In the genomic region with DNA sequence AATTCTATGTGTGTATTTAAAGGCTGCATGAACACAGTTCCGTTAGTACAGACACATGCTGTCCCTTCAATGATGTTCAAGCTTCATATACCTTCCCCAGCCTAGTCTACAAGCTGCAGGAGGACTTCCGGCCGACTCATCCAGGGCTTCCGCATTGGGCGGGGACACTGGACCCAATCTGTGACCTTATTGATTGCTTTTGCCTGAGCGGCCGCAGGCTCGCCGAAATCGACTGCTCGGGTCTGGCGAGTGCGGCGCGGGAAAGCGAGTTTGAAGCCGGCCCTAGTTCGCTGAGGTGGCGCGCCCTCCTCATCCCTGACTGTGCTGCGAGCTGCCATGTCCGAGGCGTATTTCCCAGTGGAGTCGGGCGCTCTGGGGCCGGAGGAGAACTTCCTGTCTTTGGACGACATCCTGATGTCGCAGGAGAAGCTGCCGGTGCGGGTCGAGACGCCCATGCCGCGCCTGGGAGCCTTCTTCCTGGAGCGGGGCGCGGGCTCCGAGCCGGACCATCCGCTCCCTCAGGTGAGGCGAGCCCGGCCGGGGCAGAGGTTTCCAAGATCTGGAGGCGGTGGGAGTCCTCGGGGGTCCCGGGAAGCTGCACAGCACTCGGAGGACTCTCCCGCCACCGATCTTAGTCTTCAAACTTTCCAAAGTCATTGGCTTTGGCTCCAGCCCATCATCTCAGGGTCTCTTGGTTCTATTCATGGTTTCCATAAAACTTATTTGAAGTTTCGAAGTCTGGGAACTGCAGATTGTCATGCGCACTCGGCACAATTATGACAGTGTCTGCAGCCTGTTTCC, we compare ENCODE assay signal across 8 mouse cellular contexts. TPM values are rescaled to one million over a fixed set of nuclear protein-coding genes. Genes with fewer than 3 reads are reported as not detected.
DNase-seq lines count a peak whose midpoint lies in the region; ATAC-seq lines count a peak whose summit lies in the region.

Gins3 (plus strand) TSS at position 192 of the 801 bp plus-strand sequence.

- peak within 1 kb of the TSS; percentile 80 for H3K4me2 ChIP-seq in hindbrain, embryonic 11.5 days (replicated peaks; ENCODE audit: low read depth, low read length)

- ATAC-seq in frontal cortex, adult (ENCODE audit: low TSS enrichment), result peak; percentile 98
- peak; percentile 95 for ATAC-seq in hindbrain, embryonic 11.5 days (ENCODE audit: low FRiP score)

- no peak within 1 kb of the TSS for H3K27ac ChIP-seq in hindbrain, embryonic 11.5 days (ENCODE audit: low read depth, low read length)

- H3K4me1 ChIP-seq in hindbrain, embryonic 11.5 days (replicated peaks; ENCODE audit: control insufficient read depth, insufficient read depth, low read length), result no peaks in the 10 kb centered on the region

- under 1% methylated on average over 52 of the region's 52 CpGs for WGBS in hindbrain, embryonic 11.5 days

- peak; percentile 91 for DNase-seq in MEL-GATA-1-ER (ENCODE audit: extremely low read depth, low read depth)
- DNase-seq in cerebellum, adult 8-10 months, result peak; percentile 91
- DNase-seq in hindbrain, embryonic 11.5 days (ENCODE audit: low spot score), result peak; percentile 95
- peak; percentile 92 to 93 for DNase-seq in layer of hippocampus, postnatal 10 days (ENCODE audit: low spot score in 2 of 2)
- DNase-seq in lung, postnatal 10 days, result peak; percentile 96
- peak; percentile 91 for DNase-seq in ovary, postnatal 36 days (ENCODE audit: low spot score)
- peak; percentile 94 for DNase-seq in thymus, postnatal 25 days

- no peaks in the 10 kb centered on the region for H3K27me3 ChIP-seq in hindbrain, embryonic 11.5 days (ENCODE audit: control insufficient read depth, insufficient read depth, low read length)

- H3K4me3 ChIP-seq in hindbrain, embryonic 11.5 days (ENCODE audit: low read depth, low read length), result peak within 1 kb of the TSS; percentile 77

- no peaks in the 10 kb centered on the region for H3K9me3 ChIP-seq in hindbrain, embryonic 11.5 days (ENCODE audit: control insufficient read depth, low read length)

- H3K9ac ChIP-seq in hindbrain, embryonic 11.5 days (ENCODE audit: low read depth, low read length), result peak within 1 kb of the TSS; percentile 65

- H3K36me3 ChIP-seq in hindbrain, embryonic 11.5 days (ENCODE audit: control insufficient read depth, insufficient read depth, low read length), result no peaks in the 10 kb centered on the region

RNA-seq across cellular contexts. Expression of gene Gins3, which starts in this region (rescaled TPM):
- 24.1 and 25.1 TPM in 2 replicates for polyA plus RNA-seq in hindbrain, embryonic 11.5 days (2014; fragmentation: Nextera tagmentation; extraction: Ambion mirVana)
- total RNA-seq in layer of hippocampus, postnatal 10 days (2021), result 1 to 10 TPM; 2.5 to 2.6 TPM
